Mouse (Mus musculus) kidney, embryonic 15.5 days (tissue): Measurements from ENCODE around the gene Ehd1. TPM values are rescaled to one million over a fixed set of nuclear protein-coding genes. Genes with fewer than 3 reads are reported as not detected.

Experiments
- ATAC-seq: fragments of 200-750 bp; cut with Nextera tagmentation; replicated peaks from 2 replicates; pipeline ENCODE4 v1.8.0; 2017; ENCODE audit warnings: moderate TSS enrichment; ENCODE audit not compliant: low FRiP score
- H3K27ac ChIP-seq: fragments of 300-500 bp; sonication (generic); 2 replicates; pipeline ENCODE4 v1.5.1; 2015; ENCODE audit warnings: mild to moderate bottlenecking, inconsistent platforms
- H3K27me3 ChIP-seq: fragments of 300-500 bp; sonication (generic); 2 replicates; pipeline ENCODE4 v1.6.1; 2015; ENCODE audit warnings: inconsistent platforms
- H3K36me3 ChIP-seq: fragments of 300-500 bp; sonication (generic); 2 replicates; pipeline ENCODE4 v1.6.1; 2015; ENCODE audit warnings: inconsistent platforms
- H3K4me1 ChIP-seq: fragments of 300-500 bp; sonication (generic); 2 replicates; pipeline ENCODE4 v1.6.1; 2015; ENCODE audit warnings: inconsistent platforms
- H3K4me2 ChIP-seq: fragments of 300-500 bp; sonication (generic); 2 replicates; pipeline ENCODE4 v1.6.1; 2015; ENCODE audit warnings: moderate library complexity, mild to moderate bottlenecking, inconsistent platforms
- H3K4me3 ChIP-seq: fragments of 300-500 bp; sonication (generic); replicated peaks from 2 replicates; pipeline ENCODE4 v1.5.1; 2015; ENCODE audit warnings: mild to moderate bottlenecking, inconsistent platforms
- H3K9ac ChIP-seq: fragments of 300-500 bp; sonication (generic); 2 replicates; pipeline ENCODE4 v1.6.1; 2015; ENCODE audit warnings: mild to moderate bottlenecking, inconsistent platforms
- H3K9me3 ChIP-seq: fragments of 300-500 bp; sonication (generic); replicated peaks from 2 replicates; pipeline ENCODE4 v1.6.1; 2016; ENCODE audit warnings: inconsistent platforms
- WGBS: fragments of 180-500 bp; shearing (Covaris S2); methylation state at CpG from one replicate; pipeline ENCODE4 v1.1.7; 2015; ENCODE audit warnings: mixed read lengths; 5-methylcytosine and 5-hydroxymethylcytosine counted together
- polyA plus RNA-seq: library from polyadenylated mRNA; unstranded; fragments of >200 nt; fragmentation: Nextera tagmentation; extraction: Ambion mirVana; gene quantifications from 2 replicates; pipeline ENCODE4 v1.2.1, GENCODE M21; 2015

Gene Ehd1
- polyA plus RNA-seq, 1 experiment from 2014 or later: 81.8 TPM

GRCm38 (mm10) chr19:6240136-6240535 is 36.4 kb upstream of the Ehd1 start:
- no peak overlapping the region for H3K4me3 ChIP-seq
- WGBS: 39% methylated on average over 1 of the region's 1 CpGs
- no peaks in the 10 kb centered on the region for H3K9me3 ChIP-seq
- ATAC-seq: no peak
- H3K4me2 ChIP-seq: no peak overlapping the region
- peaks cover 11% of the 10 kb centered on the region for H3K36me3 ChIP-seq
- peaks cover 25% of the 10 kb centered on the region for H3K4me1 ChIP-seq
- no peak overlapping the region for H3K27ac ChIP-seq
- no peaks in the 10 kb centered on the region for H3K27me3 ChIP-seq
- H3K9ac ChIP-seq: no peak overlapping the region

- no peak overlapping the region for H3K9ac ChIP-seq
- 35% methylated on average over 5 of the region's 5 CpGs for WGBS
- H3K4me3 ChIP-seq: peak overlapping the region; percentile 79
Observed at GRCm38 (mm10) chr19:6240725-6241124, 35.8 kb upstream of the Ehd1 start.

GRCm38 (mm10) chr19:6241274-6242107 is 35.0 kb upstream of the Ehd1 start, which contains the start of gene Atg2a:
Atg2a (plus strand) TSS chr19:6241668.
- H3K4me1 ChIP-seq: peaks cover 18% of the 10 kb centered on the region
- WGBS: under 1% methylated on average over 55 of the region's 55 CpGs
- peaks cover 25% of the 10 kb centered on the region for H3K36me3 ChIP-seq

More at GRCm38 (mm10) chr19:6240725-6241124, 35.8 kb upstream of the Ehd1 start:
- Histone ChIP-seq H3K36me3 (peaks cover 17% of the 10 kb centered on the region), H3K27me3 (no peaks in the 10 kb centered on the region), H3K4me1 (peaks cover 22% of the 10 kb centered on the region), H3K9me3 (no peaks in the 10 kb centered on the region), H3K27ac (peak overlapping the region; percentile 72), H3K4me2 (peak overlapping the region; percentile 92)
- ATAC-seq: no peak

GRCm38 (mm10) chr19:6242281-6242680 is 34.2 kb upstream of the Ehd1 start:
- Histone ChIP-seq H3K9me3 (no peaks in the 10 kb centered on the region), H3K4me1 (peaks cover 16% of the 10 kb centered on the region), H3K4me2 (peak overlapping the region; percentile 92), H3K27ac (peak overlapping the region; percentile 79), H3K9ac (peak overlapping the region; percentile 82), H3K27me3 (no peaks in the 10 kb centered on the region), H3K36me3 (peaks cover 32% of the 10 kb centered on the region), H3K4me3 (peak overlapping the region; percentile 79)
- WGBS: 2% methylated on average over 4 of the region's 4 CpGs
- ATAC-seq: peak; percentile 15; the same call in 1 of the 2 replicates

More at GRCm38 (mm10) chr19:6241274-6242107, 35.0 kb upstream of the Ehd1 start, which contains the start of gene Atg2a:
- peak within 1 kb of the TSS; percentile 79 for H3K27ac ChIP-seq
- H3K9ac ChIP-seq: peak within 1 kb of the TSS; percentile 82
- peak within 1 kb of the TSS; percentile 92 for H3K4me2 ChIP-seq
- H3K9me3 ChIP-seq: no peaks in the 10 kb centered on the region
- peak within 1 kb of the TSS; percentile 79 for H3K4me3 ChIP-seq
- peak; percentile 93 for ATAC-seq
- H3K27me3 ChIP-seq: no peaks in the 10 kb centered on the region

GRCm38 (mm10) chr19:6243226-6243625 is 33.3 kb upstream of the Ehd1 start:
- WGBS: 88% methylated on average over 5 of the region's 5 CpGs
- 0 out of 2 replicates have a peak overlapping the region, but pooled peaks have one; percentile 92 for H3K4me2 ChIP-seq

GRCm38 (mm10) chr19:6245806-6246205 is 30.7 kb upstream of the Ehd1 start:
- ATAC-seq: no peak
- Histone ChIP-seq H3K4me1 (peaks cover 16% of the 10 kb centered on the region), H3K36me3 (peaks cover 57% of the 10 kb centered on the region), H3K9me3 (no peaks in the 10 kb centered on the region), H3K9ac (no peak overlapping the region), H3K27ac (no peak overlapping the region), H3K27me3 (no peaks in the 10 kb centered on the region), H3K4me2 (no peak overlapping the region), H3K4me3 (no peak overlapping the region)
- 62% methylated on average over 1 of the region's 1 CpGs for WGBS

More at GRCm38 (mm10) chr19:6243226-6243625, 33.3 kb upstream of the Ehd1 start:
- no peaks in the 10 kb centered on the region for H3K9me3 ChIP-seq
- peak overlapping the region; percentile 82; the same call in 1 of the 2 replicates for H3K9ac ChIP-seq
- no peak overlapping the region for H3K27ac ChIP-seq
- peaks cover 42% of the 10 kb centered on the region for H3K36me3 ChIP-seq
- peak overlapping the region; percentile 79; the same call in 1 of the 2 replicates for H3K4me3 ChIP-seq
- H3K27me3 ChIP-seq: no peaks in the 10 kb centered on the region
- H3K4me1 ChIP-seq: peaks cover 16% of the 10 kb centered on the region
- ATAC-seq: no peak

GRCm38 (mm10) chr19:6247526-6248300 is 28.8 kb upstream of the Ehd1 start:
- no peaks in the 10 kb centered on the region for H3K9me3 ChIP-seq
- no peaks in the 10 kb centered on the region for H3K27me3 ChIP-seq
- no peak overlapping the region for H3K4me2 ChIP-seq
- no peak for ATAC-seq
- H3K27ac ChIP-seq: no peak overlapping the region
- H3K4me3 ChIP-seq: no peak overlapping the region
- no peak overlapping the region for H3K9ac ChIP-seq
- peaks cover 9% of the 10 kb centered on the region for H3K4me1 ChIP-seq
- WGBS: 90% methylated on average over 29 of the region's 29 CpGs
- H3K36me3 ChIP-seq: peaks cover 76% of the 10 kb centered on the region

GRCm38 (mm10) chr19:6253021-6253420 is 23.5 kb upstream of the Ehd1 start:
- Histone ChIP-seq H3K4me3 (no peak overlapping the region), H3K27me3 (no peaks in the 10 kb centered on the region), H3K9me3 (no peaks in the 10 kb centered on the region), H3K27ac (no peak overlapping the region), H3K4me1 (no peaks in the 10 kb centered on the region), H3K4me2 (no peak overlapping the region), H3K9ac (no peak overlapping the region), H3K36me3 (peaks cover 90% of the 10 kb centered on the region)
- no peak for ATAC-seq
- WGBS: 90% methylated on average over 4 of the region's 4 CpGs

GRCm38 (mm10) chr19:6260428-6260827 is 16.1 kb upstream of the Ehd1 start:
- no peak overlapping the region for H3K9ac ChIP-seq
- no peaks in the 10 kb centered on the region for H3K27me3 ChIP-seq
- H3K4me3 ChIP-seq: no peak overlapping the region
- peaks cover 21% of the 10 kb centered on the region for H3K4me1 ChIP-seq
- no peaks in the 10 kb centered on the region for H3K9me3 ChIP-seq
- no peak overlapping the region for H3K27ac ChIP-seq
- 59% methylated on average over 2 of the region's 2 CpGs for WGBS
- H3K36me3 ChIP-seq: peaks cover 69% of the 10 kb centered on the region
- H3K4me2 ChIP-seq: no peak overlapping the region
- no peak for ATAC-seq

- no peak overlapping the region for H3K4me3 ChIP-seq
- 83% methylated on average over 4 of the region's 4 CpGs for WGBS
- peaks cover 64% of the 10 kb centered on the region for H3K36me3 ChIP-seq
- H3K4me2 ChIP-seq: no peak overlapping the region
- no peak for ATAC-seq
- no peaks in the 10 kb centered on the region for H3K9me3 ChIP-seq
- no peak overlapping the region for H3K9ac ChIP-seq
- H3K27ac ChIP-seq: no peak overlapping the region
- no peaks in the 10 kb centered on the region for H3K27me3 ChIP-seq
- peaks cover 21% of the 10 kb centered on the region for H3K4me1 ChIP-seq
Observed at GRCm38 (mm10) chr19:6260946-6261345, 15.6 kb upstream of the Ehd1 start.

- H3K9me3 ChIP-seq: no peaks in the 10 kb centered on the region
- 92% methylated on average over 14 of the region's 14 CpGs for WGBS
- no peak overlapping the region for H3K9ac ChIP-seq
- H3K27ac ChIP-seq: no peak overlapping the region
- H3K4me3 ChIP-seq: no peak overlapping the region
- H3K36me3 ChIP-seq: peaks cover 60% of the 10 kb centered on the region
- peaks cover 21% of the 10 kb centered on the region for H3K4me1 ChIP-seq
- H3K27me3 ChIP-seq: no peaks in the 10 kb centered on the region
- H3K4me2 ChIP-seq: no peak overlapping the region
- ATAC-seq: 0 out of 2 replicates have a peak, but pooled peaks have one; percentile 23
Observed at GRCm38 (mm10) chr19:6261379-6261778, 15.1 kb upstream of the Ehd1 start.

GRCm38 (mm10) chr19:6262222-6262621 is 14.3 kb upstream of the Ehd1 start:
- H3K27ac ChIP-seq: no peak overlapping the region
- peaks cover 52% of the 10 kb centered on the region for H3K36me3 ChIP-seq
- no peak overlapping the region for H3K9ac ChIP-seq
- H3K4me2 ChIP-seq: no peak overlapping the region
- H3K4me3 ChIP-seq: no peak overlapping the region
- H3K9me3 ChIP-seq: no peaks in the 10 kb centered on the region
- no peaks in the 10 kb centered on the region for H3K27me3 ChIP-seq
- H3K4me1 ChIP-seq: peaks cover 21% of the 10 kb centered on the region
- 66% methylated on average over 7 of the region's 7 CpGs for WGBS
- ATAC-seq: no peak
